Mouse (Mus musculus) bone marrow, adult 2 months (tissue): ENCODE data around the gene Kcnd3.

Experiments
- CTCF ChIP-seq: fragments of 200-500 bp; IDR thresholded peaks from 2 replicates; pipeline ENCODE4 v1.5.1; 2011; ENCODE audit warnings: low read length, control low read depth; ENCODE audit not compliant: control insufficient read depth, insufficient read depth
- POLR2A ChIP-seq: fragments of 200-500 bp; IDR thresholded peaks from 2 replicates; pipeline ENCODE4 v1.6.1; 2011; ENCODE audit warnings: low read depth, mild to moderate bottlenecking, control low read depth, low read length, borderline replicate concordance; ENCODE audit not compliant: control insufficient read depth

GRCm38 (mm10) chr3:105476408-105476807 is 24.3 kb downstream of the Kcnd3 start:
- TF ChIP-seq CTCF (no peak), POLR2A (no peak)
